Mouse (Mus musculus) cerebral cortex, adult 2 months (tissue): Measurements from ENCODE around the gene Tnrc18.

ENCODE experiments used
- WGBS: fragments of 180-500 bp; shearing (Covaris S2); methylation state at CpG from one replicate; pipeline ENCODE4 v1.1.7; 2018; 5-methylcytosine and 5-hydroxymethylcytosine counted together

The Tnrc18 gene

DNA sequence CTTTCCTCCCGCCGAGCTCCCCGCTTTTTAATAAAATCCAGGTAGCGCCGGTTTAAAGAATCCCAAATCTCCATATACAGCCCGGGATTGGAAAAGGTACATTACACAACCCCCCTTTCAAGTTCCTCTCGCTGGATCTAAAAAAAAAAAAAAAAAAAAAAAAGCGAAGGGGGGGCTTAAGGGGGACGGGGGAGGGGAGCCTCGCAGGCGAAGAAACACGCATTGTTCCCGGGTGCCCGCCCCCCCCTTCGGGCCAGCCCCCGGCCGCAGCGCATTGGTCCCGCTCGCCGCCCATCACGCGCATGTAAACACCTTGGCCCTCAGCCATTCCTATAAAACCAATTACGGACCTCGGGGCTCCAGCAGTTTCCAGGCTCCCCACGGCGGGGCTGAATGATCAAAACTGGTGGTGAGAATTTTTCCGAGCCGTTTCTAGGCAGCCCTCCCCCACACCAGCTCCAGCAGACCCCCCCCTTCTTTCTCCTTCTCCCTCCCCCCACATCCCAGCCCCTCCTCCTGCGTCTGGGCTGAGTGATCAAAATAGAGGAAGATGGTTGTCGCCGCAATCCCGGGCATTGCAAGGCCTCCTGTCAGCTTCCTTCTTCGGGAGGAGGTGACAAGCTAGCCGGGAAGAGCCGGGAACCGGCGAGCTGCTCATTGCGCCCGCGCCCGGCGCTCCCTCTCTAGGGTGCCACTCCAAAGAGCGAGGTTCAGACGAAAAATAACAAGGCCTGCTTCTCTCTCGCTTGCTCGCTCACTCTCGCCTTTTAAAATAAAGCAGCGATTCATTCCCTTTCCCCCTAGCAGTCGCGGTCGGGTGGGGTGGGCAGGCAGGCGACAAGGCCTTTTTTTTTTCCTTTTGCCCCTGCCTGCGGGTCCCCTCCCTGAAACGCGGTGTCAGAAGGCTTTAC is at the start of gene Tnrc18:
Tnrc18 (minus strand) TSS at position 139 of the 911 bp plus-strand sequence.
- under 1% methylated on average over 54 of the region's 56 CpGs for WGBS

DNA sequence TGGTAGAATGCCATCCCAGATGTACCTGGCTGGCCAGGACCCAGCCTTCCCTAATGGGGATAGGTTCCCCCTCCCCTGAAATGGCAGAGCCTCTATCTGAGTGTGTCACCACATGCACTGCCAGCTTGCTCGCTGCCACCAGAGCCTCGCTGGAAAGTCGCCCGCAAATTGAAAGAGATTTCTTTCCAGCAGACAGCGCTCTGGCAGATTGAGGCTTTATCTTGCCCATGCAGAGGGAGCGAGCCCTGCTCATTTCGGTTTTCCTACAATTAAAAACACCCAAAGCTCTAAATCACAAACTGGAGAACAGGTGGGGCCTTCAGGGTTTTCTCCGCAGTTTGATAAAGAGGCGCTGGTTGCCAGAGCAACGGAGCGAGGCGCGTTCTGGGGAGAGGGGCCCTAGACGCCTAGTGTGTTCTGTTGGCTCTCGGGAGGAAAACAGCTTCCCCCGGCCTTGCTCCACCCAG is 40.3 kb upstream of the Tnrc18 start:
- WGBS = 28% methylated on average over 16 of the region's 16 CpGs

DNA sequence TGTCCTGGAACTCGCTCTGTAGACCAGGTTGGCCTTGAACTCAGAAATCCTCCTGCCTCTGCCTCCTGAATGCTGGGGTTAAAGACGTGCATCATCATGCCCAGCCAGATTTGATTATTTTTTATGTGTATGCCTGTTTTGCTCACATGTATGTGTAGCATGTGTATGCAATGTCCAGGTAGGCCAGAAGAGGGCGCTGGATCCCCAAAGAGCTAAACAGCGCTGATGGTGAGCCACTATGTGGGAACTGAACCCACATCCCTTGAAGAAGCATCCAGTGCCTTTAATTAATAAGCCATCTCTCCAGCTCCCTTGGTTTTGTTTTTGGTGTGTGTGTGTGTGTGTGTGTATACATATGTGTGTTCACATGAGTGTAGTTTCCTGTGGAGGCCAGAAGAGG is 38.9 kb upstream of the Tnrc18 start:
- 76% methylated on average over 4 of the region's 4 CpGs for WGBS

DNA sequence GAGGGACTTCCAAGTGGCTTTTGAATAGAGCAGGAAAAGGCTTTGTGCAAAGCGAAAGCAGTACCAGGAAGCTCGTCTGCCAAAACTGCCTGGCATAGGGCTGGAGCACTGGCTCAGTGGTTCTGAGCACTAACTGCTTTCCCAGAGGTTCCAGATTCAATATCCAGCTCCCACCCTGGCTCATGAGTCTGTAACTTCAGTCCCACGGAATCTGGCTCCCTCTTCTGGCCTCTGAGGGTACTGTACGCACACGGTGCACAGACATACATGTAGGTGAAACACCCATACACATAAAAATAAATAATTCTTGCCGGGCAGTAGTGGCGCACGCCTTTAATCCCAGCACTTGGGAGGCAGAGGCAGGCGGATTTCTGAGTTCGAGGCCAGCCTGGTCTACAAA is 37.4 kb upstream of the Tnrc18 start:
- 72% methylated on average over 10 of the region's 10 CpGs for WGBS

DNA sequence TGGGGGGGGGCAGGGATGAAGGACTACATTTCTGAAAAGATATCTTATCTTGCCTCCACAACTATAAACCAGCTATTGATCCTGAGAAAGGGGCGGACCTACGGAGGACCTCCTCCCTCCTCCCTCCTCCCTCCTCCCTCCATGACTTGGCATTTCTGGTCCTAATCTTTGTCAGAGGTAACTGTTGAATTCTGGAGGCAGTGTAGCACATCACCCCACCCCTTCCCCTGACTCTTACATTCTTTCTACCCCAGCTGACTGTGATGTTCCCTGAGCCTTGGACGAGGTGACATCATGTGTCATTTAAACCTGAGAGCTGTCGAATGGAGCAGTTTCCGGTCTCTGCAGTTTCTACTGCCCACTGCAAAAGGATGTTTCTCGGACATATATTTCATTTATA is 36.1 kb upstream of the Tnrc18 start:
- WGBS = 85% methylated on average over 6 of the region's 6 CpGs

DNA sequence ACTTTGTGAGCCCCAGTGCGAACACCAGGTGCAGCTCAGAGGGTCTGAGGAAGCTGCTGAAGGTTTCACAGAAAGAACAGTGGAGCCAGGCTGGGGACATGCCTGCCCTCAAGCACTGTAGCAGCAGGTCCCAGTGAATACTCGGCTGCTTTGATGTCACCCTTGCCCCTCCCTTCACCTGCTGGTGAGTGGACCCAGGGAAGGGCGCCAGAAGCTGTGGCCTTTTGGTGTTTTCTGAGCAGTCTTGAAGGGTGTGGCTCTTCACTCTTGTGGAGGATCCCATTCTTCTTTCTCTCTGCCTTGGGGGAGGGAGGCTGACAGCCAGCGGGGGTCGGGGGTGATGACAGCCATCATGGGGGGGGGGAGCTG is 34.2 kb upstream of the Tnrc18 start:
- WGBS = 76% methylated on average over 5 of the region's 5 CpGs

DNA sequence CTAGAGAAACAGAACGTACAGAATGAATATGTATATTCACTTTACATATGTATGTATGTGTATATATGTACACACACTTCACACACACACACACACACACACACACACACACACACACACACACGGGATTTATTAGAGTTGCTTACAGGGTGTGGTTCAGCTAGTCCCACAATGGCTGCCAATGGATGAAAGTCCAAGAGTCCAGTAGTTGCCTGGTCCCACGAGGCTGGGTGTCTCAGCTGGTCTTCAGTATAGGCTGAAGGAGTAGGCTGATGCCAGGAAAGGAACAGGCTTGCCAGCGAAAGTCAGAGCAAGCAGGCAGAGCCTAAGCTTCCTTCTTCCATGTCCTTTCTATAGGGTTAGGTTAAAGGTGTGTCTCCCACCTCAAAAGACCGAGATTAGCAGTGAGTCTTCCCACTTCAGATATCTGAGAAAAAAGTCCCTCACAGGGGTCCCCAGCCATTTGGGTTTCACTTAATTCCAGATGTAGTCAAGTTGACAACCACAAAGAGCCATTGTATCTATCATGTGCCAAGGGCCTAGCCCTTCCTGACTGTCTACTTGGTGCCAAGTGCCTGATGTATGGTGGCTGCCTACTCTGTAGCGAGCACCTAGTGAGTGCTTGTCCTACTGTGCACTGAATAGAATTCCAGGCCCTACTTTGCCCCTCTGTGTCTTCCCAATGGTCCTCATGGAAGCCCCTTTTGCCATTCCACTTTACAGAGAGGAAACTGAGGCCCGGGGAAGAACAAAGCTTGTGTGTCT is 33.6 kb upstream of the Tnrc18 start:
- 83% methylated on average over 7 of the region's 7 CpGs for WGBS

DNA sequence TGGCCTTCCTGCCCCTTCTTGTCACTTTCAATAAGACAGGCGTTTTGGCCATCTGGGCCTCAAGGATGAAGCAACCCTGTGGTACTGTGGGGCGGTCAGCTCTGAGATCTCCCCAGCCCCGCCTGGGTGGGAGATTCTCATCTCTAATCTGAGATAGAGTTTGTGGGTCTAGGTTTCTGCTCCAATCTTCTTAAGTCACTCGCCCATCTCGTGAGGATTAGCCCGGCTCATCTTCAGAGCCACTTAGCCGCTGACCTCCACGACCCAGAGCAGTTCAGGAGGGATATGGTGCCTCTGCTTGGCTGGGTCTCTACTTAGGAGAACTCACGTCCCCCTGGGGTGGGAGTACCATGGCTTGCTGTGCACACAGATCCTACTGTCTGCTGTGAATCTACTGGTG is 33.0 kb upstream of the Tnrc18 start:
- 92% methylated on average over 9 of the region's 9 CpGs for WGBS

DNA sequence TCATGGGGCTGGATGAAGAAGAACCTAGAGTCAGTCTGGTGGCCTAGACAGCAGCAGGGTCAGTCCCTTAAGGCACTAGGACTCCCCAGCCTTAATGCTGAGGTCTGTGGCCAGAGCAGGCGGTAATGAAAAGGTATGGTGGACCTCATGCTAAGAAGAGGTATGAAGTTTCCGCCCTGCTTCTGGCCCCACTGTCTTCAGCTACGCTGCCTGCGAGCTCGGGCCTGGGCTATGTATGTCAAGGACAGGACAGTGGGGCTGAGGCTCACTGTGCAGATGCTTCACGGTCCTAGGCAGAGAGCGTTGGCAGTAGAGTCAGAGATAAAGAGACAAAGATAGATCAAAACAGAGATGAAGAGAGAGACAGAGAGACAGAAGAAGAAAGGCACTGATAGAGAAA is 31.4 kb upstream of the Tnrc18 start:
- WGBS = 97% methylated on average over 7 of the region's 7 CpGs

DNA sequence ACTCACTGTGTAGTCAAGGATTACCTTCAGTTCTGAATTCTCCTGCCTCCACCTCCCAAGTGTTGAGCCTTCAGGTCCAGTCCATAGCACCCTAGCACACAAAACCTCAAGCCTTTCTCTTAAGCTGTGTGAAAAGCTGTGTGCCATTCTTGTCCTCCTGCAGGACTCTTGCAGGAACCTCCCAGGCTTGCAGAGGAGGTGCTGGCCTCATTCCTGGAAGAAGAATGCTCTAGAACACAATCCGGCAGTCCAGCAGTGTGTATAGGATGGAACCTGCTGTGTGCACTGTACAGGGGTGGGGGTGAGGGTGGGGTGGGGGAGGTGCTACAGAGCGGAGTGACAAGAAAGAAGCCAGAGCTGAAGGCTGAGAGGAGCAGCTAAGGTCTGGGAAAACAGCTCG is 30.7 kb upstream of the Tnrc18 start:
- WGBS = 38% methylated on average over 3 of the region's 3 CpGs

DNA sequence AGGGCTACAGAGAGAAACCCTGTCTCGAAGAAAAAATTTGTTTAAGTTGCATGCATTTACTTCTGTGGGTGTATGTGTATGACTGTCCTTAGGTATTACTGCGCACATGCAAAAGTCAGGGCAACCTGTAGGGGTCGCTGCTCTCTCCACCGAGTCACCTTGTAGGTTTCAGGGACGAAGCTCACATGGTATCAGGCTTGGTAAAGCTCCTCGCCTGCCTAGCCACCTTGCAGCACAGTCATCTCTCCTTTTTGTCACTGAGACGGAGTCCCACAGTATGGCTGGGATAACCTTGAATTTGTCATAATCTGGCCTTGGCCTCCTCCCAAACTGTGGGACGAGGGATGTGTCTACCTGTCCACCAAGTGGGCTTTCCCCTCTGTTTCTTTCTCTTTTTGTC is 27.0 kb upstream of the Tnrc18 start:
- 66% methylated on average over 8 of the region's 8 CpGs for WGBS

DNA sequence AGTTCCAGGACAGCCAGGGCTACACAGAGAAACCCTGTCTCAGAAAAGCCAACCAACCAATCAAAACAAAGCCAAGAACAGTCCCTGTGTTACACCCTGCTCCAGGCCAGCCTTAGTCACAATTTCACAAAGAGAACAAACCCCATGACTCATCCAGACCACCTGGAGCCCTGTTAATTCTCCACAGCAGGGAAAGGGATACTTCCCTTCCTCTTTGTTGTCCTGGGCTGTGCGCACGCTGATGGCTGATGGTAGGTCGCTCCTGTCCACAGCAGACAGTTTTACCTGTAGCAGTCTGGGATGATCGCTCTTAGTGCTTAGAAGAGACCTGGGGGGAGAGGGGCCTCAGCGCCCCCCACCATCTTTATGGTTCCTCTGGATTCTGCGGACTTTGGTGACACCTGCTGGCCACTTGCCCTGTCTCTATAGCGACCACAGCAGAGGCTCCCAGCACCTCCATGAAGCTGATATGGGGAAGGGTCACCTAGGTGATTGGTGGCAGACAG is 24.7 kb upstream of the Tnrc18 start:
- WGBS = 42% methylated on average over 7 of the region's 7 CpGs

DNA sequence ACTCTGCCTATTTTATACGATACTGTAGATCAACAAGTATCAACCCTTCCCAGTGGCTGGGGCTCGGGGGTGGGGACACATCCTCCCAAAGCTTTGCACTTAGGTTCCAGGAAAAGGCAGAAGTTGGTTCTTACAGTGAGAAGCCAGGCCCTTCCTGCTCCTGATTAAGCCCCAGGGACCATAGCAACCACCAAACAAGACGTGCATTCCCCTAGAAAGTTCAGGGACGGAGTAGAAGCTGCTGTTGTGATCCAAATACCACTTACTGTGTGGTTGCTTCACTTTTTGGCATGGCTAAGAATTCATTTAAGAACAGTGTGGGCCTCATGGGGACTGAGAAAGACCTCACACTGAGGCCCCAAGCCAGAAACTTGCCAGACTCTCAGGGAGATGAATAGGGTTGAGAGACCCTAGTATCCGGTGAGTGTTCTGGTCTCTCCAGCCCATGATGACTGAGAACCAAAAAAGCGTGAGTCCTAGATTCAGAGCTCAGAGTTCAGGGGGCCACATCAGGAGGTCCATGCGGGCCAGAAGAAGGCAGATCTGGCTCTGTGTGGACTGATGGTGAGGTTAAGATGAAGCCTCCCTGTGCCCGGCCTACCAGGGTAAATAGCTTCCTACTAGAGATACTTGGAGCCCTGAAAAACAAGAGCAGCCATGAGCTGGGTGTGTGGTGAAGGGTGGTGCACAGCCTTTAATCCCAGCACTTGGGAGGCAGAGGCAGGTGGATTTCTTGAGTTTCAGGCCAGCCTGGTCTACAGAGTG is 24.1 kb upstream of the Tnrc18 start:
- WGBS = 79% methylated on average over 8 of the region's 8 CpGs

DNA sequence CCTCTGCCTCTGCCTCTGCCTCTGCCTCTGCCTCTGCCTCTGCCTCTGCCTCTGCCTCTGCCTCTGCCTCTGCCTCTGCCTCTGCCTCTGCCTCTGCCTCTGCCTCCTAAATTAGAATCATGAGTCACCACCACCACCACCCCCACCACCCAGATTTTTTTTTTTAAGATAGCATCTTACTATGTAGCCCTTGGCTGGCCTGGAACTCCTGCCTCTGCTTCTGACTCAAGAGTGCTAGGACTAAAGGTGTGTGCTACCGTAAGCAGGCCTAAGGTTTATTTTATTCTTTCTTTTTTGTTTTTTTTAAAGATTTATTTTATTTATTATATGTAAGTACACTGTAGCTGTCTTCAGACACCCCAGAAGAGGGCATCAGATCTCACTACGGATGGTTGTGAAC is 20.0 kb upstream of the Tnrc18 start:
- WGBS = 83% methylated on average over 2 of the region's 2 CpGs

DNA sequence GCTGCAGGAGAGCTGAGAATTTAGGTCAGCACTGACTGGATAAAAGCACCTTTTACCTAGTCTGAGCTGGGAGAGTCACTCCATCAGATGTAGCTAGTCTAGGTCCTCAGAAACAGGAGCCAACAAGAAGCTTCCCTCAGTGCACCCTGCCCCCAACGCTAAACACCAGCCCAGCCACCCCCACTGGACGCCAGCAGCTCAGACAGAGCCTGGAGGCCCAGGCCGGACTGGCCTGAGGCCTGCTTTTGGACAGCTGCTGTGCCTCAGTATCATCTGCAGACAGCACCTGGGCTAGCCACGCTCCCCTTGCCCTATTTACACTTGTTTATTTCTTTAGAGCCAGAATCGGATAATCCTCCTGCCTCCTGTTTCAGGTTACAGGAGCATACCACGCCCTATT is 19.4 kb upstream of the Tnrc18 start:
- 79% methylated on average over 6 of the region's 6 CpGs for WGBS

DNA sequence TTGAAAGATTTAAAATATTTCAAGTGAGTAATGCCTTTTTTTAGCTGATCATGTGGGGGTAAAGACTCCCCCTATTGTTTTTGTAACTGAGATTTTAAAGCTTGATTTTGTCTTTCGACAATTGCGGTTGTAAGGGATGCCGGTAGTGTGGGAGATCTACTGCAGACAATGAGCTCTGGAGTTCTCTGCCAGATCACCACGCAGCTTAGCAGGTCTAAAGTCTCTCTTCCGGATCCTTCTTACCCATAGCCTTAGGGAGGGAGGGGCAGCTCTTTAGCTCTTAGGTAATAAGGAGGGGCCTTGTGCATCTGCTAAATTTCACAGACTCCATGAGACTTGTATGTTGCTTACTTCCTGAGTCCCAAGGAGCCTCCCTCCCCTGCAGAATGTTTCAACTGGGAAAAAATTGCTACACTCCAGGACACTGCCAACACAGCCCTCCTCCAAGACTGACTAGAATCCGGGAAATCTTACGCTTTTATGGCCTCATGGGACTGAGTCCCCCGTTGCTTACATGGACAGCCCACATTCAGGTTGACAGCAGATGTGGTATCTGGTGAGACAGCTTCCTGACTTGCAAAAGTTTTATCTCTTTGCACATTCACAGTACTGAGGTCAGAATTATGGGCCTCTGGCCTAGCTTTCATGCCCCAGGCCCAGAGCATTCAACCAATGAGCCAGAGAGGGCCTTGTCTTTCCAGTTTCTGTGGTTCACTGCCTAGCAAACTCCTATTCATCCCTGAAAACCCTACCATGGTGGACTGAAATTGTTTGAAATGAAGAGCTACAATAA is 16.4 kb upstream of the Tnrc18 start:
- 48% methylated on average over 8 of the region's 8 CpGs for whole genome bisulfite sequencing

DNA sequence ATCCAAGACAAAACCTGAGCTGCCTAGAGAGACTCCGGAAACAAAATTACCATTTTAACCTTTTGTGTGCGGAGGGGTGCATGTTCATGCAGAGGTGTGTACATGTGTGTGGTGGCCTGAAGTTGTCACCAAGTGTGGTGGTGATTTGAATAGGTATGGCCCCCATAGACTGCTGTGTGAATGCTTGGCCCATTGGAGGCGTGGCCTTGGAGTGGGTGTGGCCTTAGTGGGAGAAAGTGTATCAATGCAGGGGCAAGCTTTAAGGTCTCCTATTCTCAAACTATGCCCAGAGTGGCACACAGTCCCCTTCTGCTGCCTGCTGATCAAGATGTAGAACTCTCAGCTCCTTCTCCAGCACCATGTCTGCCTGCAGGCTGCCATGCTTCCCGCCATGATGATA is 8.7 kb upstream of the Tnrc18 start:
- 89% methylated on average over 4 of the region's 4 CpGs for WGBS

DNA sequence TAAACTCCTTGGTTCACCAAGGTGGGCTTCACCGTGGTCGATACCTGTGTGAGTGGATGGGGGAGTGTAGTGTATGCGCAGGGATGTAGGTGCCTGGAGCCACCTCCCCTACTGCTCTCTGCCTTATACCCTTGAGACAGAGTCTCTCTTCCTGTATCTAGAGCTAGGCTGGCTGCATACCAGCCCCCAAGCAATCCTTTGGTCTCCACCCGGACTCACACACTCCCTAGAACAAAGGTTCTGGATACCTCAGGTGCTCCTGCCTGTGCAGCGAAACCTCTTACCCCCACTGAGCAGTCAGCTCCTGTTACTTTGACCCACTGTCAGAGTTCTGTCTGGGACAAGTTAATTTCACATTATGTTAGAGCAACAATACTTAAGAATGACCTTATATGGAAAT is 8.2 kb upstream of the Tnrc18 start:
- 92% methylated on average over 5 of the region's 5 CpGs for whole genome bisulfite sequencing

DNA sequence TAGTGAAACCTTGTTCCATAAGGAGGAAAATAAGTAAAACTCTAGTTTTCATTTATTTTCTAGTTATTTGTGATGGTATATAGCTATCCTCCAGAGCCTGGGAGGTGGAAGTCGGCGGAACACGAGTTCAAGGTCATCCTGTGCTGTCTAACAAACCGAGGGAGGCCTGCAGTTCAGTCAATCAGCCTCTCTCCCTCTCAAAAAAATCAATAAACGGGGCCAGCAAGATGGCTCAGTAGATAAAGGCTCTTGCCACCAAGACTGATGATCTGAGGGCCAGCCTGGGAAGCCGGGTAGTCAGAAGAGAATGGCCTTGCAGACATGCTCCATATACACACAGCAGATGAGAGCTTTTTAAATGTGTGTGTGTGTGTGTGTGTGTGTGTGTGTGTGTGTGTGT is 6.6 kb upstream of the Tnrc18 start:
- WGBS = 61% methylated on average over 6 of the region's 6 CpGs

DNA sequence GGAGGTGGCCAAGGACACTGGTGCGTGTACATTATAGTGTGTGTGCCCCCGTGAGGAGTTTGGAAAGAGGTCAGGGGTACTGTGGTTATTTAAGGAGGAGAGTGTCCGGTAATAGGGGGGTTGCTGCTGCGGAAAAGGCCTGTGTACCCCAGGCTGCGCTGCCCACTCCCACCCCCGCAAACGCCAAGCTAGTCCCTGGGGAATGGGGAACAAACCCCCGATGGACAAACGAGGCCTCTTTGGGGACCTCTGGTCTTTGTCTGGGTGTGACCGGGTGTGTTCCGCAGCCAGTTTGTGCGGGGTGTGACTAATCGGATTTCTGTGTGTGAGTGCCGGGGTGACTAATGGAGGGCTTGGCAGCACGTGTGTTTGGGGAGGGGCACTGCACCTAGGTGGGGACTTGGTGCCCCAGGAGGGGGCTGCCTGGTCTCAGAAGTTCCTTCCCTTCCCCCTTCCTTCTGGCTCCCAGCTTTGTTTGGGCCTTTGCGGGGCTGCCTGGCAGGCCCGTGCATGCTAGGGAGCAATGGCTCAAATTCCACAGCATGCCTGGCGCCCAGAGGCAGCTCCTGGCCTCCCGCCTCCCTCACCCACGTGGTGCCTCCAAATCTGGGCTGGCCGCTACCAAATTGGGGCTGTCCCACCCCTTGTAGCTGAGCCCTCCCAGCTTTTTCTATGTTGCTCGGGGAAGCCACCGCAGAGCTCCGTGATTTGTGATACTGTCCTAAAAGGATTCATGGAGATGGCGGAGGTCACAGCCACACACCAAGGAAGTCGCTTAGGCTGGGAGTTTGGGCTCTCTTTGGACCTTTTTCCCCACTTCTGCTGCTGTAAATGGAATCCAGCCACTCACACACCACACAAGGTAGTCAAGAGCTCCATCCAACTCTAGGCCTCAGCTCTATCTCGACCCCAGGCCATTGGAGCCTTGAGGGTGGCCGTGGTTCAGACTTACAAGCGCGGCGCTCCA is 5.9 kb upstream of the Tnrc18 start:
- 31% methylated on average over 31 of the region's 31 CpGs for WGBS
